Mouse (Mus musculus) olfactory bulb, adult 2 months (tissue): ENCODE results near the gene Cdon.

Experiments
- CTCF ChIP-seq: fragments of 200-500 bp; IDR thresholded peaks from 2 replicates; pipeline ENCODE4 v1.5.1; 2012; ENCODE audit warnings: low read depth, mild to moderate bottlenecking, low read length, moderate library complexity; ENCODE audit not compliant: insufficient read depth
- POLR2A ChIP-seq: fragments of 200-500 bp; IDR thresholded peaks from 2 replicates; pipeline ENCODE4 v1.6.1; 2012; ENCODE audit warnings: mild to moderate bottlenecking, low read depth, low read length, moderate library complexity; ENCODE audit not compliant: insufficient read depth

- TF ChIP-seq POLR2A, result no peak
- no peak for TF ChIP-seq CTCF
Measured at GRCm38 (mm10) chr9:35544666-35545065, 123.7 kb downstream of the Cdon start.
